Mouse (Mus musculus): ENCODE data around the gene Actl7b.

Gene Actl7b

DNA sequence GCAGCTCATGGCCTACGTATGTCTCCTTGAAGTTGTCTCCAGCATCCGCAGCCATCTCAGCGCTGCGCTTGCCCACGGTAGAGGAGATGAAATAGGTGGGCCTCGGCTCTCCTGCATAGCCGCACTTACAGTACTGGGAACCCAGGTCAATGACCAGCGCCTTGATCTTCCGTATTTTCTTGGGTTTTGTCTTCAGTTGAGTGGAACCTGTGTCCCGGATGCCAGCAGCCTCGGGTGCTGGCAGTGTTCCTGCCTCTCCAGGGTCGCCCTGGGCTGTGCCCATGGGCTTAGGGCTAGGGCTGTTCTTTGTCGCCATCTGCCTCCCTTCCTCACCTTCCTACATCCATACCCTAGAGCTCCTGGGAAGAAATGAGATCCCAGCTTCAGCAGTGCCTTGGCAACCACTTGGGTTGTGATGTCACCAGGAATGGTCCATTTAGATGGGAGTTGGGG, at the start of gene Actl7b:
Gene Actl7b (minus strand): TSS at position 403 of the 453 bp plus-strand sequence.
- DNase-seq (ENCODE audit: low spot score in 2 of 2) = no peak

DNA sequence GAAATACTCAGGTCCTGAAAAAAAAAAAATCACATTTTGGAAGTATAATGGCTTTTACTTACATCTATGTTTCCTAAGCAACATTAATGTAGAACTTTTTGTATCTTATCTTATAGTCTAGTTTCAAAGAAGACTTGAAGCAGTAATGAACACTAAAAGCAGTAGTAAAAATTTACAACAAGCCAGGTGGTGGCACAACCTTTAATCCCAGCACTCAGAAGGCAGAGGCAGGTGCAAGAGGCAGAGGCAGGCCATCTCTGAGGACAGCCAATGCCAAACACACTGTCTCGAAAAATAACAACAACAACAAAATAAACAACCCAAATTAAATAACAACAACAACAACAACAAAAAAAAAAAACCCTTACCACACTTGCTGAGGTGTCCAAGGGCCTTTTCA, 29.8 kb upstream of the Actl7b start:
- DNase-seq (ENCODE audit: low spot score in 2 of 2) = no peak

DNA sequence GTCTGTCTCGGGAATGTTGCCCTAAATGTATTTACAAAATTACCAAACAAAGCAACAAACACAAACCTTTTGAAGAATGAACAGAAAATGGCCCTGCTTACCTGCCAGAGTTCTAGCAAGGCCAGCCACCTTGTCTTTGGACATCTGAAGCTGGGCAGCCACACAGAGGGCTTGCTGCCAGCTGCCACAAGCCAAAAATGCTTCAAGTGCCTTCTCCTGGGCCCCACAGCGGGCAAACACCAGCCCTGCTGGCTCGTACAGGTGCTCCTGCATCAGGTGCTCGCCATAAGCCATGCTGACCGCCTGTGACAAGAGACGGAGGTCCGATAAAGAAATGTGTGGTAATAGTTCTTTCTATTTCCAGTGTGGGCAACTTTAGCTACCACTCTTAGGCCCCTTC, 27.7 kb upstream of the Actl7b start:
- no peak for DNase-seq (ENCODE audit: low spot score in 2 of 2)

DNA sequence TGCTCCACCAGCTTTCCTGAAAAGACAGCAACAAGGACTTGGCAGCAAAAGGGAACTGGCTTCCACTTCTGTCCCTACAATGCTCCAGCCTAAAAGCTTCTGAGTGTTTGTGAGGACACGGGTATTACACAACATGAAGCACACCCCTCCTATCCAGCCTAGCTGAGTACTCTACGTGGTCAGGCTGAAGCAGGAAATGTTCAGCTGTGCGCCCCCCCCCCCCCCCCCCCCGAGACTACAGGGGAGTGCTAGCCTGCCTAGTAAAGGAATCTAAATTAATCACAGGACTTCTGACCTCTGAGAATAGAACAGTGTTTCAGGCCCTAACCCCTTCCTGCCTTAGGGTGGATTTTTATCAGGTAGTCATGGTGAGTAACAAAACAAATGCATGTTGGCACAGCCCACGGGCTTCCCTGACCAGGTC, 26.6 kb upstream of the Actl7b start:
- DNase-seq (ENCODE audit: low spot score in 2 of 2) = no peak

DNA sequence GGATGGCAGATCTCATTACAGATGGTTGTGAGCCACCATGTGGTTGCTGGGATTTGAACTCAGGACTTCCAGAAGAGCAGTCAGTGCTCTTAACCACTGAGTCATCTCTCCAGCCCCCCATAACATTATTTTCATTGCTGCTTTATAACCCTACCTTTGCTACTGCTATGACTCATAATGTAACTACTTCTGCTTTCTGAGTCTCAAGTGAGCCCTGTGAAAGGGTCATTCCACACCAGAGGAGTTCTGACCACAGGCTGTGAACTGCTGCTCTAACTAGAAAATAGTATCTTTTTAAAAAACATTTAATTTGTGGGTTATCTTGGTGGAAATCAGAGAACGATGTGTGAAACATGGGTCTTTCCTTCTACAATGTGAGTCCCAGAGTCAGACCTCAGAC, 16.4 kb upstream of the Actl7b start:
- no peak for DNase-seq (ENCODE audit: low spot score in 2 of 2)

DNA sequence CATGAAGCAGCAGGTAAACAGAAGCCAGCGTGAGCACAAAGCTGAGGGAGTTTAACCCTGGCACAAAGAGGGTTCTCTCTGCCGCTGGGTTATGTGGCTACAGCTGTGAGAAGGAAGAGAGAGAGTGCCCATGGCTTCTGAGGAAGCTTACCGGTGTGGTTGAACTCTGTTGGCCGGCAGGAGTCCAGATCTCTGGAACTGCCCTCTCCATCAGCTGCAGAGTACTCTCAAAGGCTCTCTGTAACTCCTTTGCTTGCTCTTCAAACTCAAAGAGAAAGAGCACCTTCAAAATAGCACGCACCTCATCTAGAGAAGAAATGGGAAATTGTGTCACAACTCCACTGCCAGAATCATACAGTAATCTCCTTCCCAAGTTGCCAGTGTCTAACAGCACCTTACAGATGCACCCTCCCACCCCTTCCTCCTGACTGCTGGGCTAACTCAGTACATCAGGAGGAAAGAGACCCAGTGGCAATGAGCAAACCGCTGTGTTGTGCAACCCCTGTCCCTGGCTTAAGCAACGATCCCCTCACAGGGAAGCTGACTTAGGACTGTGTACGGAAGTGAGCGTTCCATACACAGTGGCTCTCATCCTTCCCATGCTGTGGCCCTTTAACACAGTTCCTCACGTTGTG, 15.8 kb upstream of the Actl7b start:
- no peak for DNase-seq (ENCODE audit: low spot score in 2 of 2)

DNA sequence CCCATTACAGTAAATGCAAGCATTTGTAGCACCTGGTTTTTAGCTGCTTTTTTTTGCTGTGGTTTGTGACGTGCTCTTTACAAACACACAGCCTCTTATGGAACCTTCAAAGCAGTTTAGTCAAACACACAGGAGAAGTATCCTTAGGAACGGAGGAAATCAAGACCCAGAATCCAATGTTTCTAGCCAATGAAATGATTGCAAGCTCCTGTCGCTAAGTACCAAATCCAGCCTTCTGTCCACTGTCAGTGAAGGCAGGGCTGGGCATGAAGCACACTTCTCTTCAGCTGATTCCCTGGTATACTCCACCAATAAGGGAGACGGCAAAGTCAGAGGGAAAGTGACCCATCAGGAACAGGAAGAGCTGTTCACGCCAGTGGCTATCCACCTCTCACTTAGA, 14.8 kb upstream of the Actl7b start:
- DNase-seq (ENCODE audit: low spot score in 2 of 2) = no peak

DNA sequence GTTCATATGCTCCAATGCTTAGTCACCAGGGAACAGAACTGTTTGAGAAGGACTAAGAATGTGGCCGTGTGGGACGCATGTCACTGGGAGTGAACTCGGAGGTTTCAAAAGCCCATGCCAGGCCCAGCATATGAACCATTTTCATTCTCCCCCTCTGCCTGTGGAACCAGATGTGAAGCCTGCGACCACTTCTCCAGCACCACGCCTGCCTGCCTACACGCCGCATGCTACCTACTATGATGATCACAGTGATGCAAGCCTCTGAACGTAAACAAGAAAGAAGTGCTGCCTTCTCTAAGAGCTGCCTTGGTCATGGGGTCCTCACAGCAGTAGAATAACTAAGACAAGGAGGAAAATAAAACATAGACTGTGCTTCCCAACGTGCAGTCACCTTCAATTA, 6.2 kb upstream of the Actl7b start:
- DNase-seq (ENCODE audit: low spot score in 2 of 2) = no peak

DNA sequence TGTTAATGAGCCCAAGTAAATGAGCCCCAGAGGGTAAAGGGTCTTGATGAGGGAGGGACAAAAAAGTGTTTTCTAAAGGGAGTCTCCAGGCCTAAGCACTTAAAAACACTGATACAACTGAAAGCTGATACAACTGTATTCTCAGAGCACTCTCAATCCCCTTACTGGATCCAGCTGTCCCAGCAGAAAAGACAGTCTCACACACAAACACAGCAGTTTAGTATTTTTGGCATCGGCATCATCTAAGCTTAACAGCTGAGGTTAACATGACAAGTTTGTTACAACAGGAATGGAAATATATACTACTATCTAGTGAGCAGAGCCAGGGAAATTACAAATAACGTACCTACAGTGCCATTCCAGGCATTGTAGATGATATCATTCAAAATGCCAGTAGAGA, 5.1 kb upstream of the Actl7b start:
- DNase-seq (ENCODE audit: low spot score in 2 of 2) = no peak

DNA sequence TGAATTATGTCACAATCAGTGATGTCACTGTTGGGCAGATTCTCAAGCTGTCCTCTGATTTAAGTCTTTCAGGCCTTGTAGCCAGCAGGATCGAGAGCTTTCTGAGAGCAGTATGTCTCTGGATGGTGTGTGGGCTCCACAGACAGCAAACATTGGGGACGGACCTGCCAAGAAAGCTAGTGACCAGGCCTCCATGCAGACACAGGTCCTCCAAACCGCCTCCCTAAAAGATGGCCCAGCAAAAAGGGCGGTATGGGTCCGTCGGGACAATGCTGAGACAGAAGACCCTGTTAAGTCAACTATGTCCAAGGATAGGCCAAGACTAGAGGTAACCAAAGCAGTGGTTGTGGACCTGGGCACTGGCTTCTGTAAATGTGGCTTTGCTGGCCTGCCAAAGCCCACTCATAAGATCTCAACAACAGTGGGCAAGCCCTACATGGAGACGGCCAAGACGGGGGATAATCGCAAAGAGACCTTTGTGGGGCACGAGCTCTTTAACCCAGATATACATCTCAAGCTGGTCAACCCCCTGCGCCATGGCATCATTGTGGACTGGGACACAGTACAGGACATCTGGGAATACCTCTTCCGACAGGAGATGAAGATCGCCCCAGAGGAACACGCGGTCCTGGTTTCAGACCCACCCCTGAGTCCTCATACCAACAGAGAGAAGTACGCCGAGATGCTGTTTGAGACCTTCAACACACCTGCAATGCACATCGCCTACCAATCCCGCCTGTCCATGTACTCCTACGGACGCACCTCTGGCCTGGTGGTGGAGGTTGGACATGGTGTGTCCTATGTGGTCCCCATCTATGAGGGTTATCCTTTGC, 2.3 kb upstream of the Actl7b start, which contains the start of gene Actl7a:
Gene Actl7a (plus strand): TSS at position 51 of the 833 bp plus-strand sequence.
- no peak for DNase-seq (ENCODE audit: low spot score in 2 of 2)

DNA sequence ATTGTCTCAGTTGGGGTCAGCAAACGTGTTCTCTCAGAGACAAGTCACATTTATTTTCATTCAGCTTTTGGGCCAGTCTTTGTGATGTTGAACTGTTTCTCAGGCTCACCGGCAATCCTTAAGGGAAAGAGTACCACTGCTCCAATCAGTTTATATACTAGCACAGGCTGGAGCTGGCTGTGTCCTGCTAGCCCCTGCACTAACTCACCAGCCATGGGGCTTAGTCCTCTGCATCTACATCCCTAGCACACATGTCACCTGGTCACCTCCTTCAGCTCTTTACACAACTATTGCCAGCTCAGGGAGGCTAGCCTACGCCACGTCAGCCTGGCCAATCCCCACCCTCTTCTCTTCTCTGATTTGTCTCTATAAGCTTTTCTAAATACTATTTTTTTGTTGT, 1.5 kb upstream of the Actl7b start:
- DNase-seq (ENCODE audit: low spot score in 2 of 2) = no peak

DNA sequence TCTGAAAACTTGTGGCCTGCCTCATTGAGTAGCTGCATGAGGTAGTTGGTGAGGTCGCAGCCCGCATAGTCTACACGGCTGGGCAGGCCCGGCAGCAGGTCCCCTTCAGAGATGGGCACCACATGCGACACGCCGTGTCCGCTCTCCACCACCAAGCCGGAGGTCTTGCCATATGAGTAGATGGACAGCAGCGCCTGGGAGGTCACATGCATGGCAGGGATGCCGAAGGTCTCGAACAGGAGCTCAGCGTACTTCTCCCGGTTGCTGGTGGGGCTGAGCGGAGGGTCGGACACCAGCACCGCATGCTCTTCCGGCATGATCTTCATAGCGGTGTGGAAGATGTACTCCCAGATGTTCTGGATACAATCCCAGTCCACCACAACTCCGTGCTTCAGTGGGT, 632 bp downstream of the Actl7b start:
- DNase-seq (ENCODE audit: low spot score in 2 of 2) = no peak

DNA sequence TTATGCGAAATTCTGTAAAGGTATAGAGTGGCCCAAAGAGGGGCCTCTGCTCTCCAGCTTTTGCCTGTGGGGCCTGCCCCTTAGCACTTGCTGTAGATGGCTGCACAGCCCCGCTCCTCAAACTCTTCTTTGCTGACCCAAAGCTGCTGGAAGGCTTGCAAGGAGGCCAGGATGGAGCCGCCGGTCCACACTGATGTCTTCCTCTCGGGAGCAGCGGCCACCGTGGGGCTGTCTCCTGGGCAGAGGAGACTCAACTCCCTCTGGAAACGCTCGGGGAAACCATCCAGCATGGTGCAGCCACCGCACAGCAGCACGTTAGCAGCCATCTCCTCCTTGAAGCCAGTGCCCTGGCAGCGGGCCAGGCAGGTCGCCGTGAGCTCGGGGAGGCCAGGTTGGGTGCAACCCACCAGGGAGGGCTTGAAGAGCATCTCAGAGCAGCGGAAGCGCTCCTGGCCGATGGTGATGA, 1.2 kb downstream of the Actl7b start, which contains the start of gene Gm26657:
Gene Gm26657 (plus strand): TSS at position 51 of the 466 bp plus-strand sequence.
- no peak for DNase-seq (ENCODE audit: low spot score in 2 of 2)

DNA sequence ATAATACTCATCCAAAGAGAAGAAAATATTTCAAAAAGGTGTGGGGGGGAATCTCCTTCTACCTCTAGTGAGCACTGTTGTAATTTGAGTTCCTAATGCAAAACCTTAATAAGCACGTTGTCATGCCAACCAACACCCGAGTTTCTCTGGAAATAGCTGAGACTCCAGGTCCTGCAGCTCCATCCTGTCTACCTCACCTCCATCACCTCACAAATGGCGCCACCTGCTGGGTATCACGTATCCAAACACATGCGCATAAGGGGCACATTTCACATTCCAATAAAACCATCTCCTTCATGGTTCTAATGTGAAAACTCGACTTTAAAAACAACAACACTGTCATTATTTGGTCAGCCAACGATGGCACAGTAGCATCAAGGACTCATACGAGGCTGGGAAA, 15.4 kb downstream of the Actl7b start:
- no peak for DNase-seq (ENCODE audit: low spot score in 2 of 2)

DNA sequence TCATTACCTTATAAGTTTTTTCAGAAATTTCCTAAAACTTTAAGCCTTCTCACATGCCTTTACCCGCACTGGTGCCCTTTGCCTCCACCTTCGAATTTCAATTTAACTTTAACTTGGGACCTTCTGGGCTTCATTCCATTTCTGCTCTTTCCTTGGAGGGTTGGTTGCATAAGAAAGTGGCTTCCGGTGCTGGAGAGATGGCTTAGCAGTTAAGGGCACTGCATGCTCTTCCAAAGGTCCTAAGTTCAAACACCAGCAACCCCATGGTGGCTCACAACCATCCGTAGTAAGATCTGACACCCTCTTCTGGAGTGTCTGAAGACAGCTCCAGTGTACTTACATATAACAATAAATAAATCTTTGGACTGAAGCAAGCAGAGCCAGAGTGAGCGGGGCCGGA, 18.0 kb downstream of the Actl7b start:
- DNase-seq (ENCODE audit: low spot score in 2 of 2) = no peak

DNA sequence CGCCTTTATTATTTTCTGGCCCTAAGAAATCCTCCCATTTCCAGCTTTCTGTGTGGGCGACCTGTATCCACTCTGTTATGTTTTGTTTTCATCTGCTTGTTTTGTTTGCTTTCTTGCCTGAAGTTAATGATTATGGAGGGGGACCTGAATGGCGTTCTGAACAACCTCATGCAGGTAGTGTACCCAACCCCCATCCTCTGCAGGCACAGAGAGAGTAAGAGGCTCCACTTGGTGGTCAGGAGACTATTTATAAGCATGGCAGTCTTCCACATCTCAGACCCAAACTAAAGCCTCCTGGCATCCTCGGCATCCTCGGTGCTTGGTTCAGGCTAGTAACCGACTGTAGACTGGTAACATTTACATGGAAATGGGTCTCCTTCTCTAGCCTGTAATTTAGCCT, 18.9 kb downstream of the Actl7b start:
- DNase-seq (ENCODE audit: low spot score in 2 of 2) = peak in 1 of 2 experiments; percentile 1

DNA sequence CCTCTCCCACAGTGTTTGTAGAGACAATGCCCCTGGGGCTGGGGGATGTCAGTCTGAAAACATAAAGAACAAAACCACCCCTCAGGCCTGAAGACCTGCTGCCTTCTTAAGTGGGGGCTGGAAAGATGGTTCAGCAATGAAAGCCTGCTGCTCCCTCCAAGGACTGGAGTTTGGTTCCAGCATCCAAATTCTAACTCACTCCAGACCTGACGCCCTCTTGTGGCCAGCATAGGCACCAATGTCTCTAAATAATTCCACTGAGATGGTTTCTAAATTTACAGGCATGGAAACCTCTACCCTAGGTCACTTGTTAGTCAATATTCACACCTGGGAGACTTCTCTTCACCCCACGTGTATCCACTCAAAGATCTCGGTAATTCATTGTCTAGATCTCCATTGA, 19.8 kb downstream of the Actl7b start:
- DNase-seq (ENCODE audit: low spot score in 2 of 2) = peak in 1 of 2 experiments; percentile 2

DNA sequence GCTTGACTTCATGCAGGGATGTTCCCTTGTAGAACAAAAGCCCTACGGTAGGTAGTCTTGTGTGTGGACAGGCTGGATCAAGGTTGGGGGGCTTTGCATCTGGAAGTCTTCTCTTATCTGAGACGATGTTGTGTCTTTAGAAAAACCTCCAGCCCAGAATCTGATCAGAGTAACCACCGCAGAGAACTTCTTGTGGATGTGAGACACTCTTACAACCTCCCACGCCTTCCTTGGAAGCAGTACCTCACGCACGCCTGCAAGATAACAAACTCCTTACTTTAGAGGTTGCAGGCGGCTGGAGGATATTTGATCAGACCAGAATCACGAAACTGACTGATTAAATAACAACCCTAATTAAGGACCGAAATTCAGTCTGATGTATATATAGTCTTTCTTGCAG, 20.8 kb downstream of the Actl7b start:
- DNase-seq (ENCODE audit: low spot score in 2 of 2) = peak in 1 of 2 experiments; percentile 2

DNA sequence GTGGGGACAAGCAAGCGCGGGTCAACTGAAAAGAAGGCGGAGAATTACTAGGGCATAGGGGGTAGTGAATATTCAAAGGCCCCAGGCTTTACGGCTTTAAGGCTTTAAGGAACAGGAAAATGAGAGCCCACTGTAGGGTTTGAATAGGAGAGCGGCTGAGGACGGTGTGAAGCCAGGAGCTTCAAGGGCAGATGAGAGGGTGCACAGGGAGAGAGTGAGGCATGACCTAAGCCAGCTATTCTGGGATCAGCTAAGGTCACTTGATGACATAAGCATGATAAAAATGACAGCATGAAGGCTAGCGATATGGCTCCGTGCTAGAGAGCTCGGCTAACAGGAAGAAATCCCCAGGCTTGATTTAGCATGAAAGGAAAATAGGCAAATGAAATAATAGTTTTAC, 21.8 kb downstream of the Actl7b start:
- DNase-seq (ENCODE audit: low spot score in 2 of 2) = no peak

DNA sequence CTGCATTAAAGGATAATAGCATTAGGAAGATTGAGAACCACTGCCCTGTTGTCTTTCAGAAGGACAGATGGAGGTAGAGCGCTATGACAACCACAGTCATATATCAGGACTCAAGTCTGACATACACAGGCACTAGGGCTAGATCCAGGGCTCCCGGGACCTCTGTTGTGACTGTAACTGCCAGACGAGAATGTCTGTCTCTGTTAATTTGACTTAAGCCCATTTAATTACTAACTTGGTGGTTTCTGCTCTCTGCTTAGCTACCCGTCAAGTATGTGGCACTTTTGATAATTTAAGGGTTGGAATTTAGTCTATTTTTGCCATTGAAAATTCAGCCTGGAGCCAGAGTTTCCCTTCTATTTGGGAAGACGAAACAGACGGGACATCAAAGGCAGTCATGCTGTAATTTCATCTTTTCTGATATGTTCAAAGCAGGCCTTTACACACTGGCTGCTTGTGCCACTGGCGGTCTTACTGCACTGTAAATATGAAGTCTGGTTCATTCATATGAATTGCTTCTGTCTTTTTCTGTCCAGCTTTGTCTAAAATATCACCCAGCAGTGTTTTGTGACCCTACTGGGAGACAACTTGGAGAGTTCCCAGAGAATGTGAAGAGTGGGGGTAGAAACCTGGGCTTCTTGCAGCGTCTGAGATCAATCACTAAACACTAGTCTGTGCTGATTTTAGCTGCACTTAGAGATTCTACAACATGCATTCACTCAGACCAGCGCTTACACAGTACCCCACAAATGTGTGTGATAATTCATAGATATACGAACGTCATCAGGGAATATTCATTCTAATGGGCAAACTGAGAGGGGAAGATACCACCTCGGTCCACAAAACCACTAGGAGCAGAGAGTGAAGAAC, 22.4 kb downstream of the Actl7b start:
- no peak for DNase-seq (ENCODE audit: low spot score in 2 of 2)

DNA sequence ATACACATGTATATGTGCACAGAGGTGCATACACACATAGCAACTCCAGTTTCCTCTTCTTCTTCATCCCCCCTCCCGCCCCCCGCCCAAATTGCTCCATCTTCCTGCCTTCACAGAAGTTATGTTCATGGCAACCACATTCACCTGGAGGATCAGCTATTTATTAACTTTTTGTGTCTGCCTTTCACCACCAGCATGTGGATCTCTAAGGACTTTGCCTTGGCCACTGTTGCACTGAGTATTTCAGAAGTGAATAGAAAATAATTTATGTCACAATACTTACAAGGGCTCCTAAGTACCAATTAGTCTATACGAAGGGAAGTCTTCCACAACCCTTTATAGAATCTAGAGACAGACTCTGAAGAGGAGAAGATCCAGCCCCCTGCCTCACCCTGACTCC, 23.3 kb downstream of the Actl7b start:
- DNase-seq (ENCODE audit: low spot score in 2 of 2) = no peak

DNA sequence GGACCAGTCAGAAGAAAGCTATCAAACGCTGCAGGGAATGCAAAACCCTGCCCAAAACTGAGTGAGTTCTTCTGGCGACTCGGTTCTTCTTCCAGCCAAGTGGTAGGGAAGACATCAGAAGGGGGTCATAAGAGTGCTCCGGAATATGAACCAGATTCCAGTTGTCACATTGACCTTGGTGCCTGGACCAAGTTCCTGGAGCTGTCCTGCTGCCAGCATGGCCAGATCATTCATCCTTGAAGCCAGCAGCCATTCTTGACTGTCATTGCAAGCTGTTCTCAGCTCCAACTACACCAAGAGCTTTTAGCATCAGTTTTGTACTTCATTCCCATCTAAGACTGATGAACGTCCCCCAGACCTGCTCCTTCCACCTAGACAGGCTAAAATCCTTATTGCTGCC, 24.4 kb downstream of the Actl7b start:
- no peak for DNase-seq (ENCODE audit: low spot score in 2 of 2)
